Mouse (Mus musculus) spleen, postnatal 4 days (tissue): Measurements from ENCODE around the gene Prkce.
"Not testable (repeated sequence)": the region's sequence is repeated elsewhere in the genome, so short reads cannot be mapped to it uniquely, and the experiment has no call there.

ENCODE experiments used
- DNase-seq, 2 experiments: peaks; one replicate each; pipeline ENCODE4 v3.0.0; 2022; ENCODE audit warnings: low spot score in 2 of 2

Gene Prkce

GRCm38 (mm10) chr17:86476674-86477073, 309.1 kb downstream of the Prkce start:
- no peak for DNase-seq

GRCm38 (mm10) chr17:86477401-86477800, 309.8 kb downstream of the Prkce start:
- DNase-seq: not testable (repeated sequence)

DNA sequence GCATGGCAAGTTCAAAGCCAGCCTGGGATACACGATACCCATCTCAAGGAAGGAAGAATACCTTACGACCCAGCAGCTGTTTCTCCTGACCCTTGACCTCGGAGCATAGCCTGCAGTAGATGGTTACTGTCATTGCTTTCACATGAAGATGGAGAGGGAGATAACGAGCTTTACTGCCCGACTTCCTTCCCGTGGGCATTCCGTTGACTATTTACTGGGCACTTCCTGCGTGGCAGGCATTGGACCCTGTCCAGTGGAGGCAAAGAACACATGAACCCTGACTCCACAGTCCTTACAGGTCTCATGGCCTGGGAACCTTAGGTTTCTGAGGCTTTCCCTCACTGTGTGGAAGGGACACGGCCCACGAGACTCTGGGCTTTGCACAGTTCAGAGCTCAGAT, 311.8 kb downstream of the Prkce start:
- no peak for DNase-seq

DNA sequence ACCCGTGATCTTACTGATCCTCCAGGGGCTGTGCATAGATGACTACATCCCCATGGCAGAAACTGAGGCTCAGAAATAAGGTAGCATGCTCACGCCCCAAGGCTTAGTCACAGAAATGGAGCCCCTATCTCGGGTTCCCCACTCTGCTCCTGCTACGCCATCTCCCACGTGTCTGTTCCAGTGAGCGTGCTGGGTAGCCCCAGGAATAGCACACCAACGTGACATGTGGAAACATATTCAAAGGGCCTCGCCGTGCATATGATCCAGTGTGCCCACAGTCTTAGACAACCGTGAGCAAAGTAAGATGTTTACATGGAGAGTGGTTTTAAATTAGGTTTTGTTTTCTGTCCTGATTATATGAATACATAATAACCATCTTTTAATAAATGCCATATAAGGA, 315.1 kb downstream of the Prkce start:
- DNase-seq: no peak

DNA sequence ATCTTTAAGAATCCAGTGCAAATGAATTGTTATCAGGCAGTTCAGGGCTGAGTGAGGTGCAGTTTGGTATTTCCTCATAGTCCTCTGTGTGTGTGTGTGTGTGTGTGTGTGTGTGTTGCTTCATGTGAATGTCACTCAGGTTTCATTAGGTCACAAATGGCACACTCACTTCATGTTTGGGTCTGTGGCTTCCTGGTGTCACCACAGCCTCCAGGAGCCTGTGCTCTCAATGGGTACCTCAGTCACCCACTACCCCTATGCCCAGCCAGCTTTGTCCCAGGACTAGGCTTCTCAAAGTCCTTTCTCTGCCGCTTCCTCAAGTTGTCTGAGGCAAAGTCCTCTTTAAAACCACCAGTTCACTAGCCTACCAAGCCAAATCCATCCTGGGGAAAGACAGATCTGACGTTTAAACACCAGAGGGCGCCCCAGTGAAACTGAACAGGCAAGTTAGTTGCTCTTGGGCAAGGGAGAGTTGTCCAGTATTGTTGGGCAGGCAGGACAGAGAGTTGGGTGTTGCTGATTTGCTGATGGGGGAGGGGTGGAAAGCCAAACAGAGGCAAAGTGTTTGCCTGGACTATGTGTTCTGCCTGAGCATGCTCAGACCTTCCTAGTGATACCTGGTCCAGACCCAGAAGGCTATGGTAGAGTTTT, 316.6 kb downstream of the Prkce start:
- peak; percentile 59 to 83 for DNase-seq

DNA sequence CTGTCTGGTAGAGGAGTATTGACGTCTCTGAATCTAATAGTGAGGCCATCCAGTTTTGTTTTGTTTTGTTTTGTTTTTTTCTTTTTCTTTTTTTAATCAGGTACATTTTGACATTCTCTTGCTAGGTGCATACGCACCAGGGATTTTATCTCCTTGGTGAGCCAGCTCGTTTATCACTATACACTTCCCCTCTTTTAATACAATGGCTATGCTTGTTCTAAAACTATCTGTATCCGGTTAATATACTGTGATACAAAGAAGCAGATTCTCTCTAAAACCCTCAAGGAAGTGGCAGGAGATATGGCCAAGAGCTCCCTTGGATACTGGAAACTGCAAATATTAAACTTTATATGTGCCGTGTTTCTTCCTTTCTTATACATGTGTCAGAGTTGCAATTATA, 319.1 kb downstream of the Prkce start:
- no peak for DNase-seq

GRCm38 (mm10) chr17:86487450-86487849, 319.9 kb downstream of the Prkce start:
- DNase-seq: no peak

DNA sequence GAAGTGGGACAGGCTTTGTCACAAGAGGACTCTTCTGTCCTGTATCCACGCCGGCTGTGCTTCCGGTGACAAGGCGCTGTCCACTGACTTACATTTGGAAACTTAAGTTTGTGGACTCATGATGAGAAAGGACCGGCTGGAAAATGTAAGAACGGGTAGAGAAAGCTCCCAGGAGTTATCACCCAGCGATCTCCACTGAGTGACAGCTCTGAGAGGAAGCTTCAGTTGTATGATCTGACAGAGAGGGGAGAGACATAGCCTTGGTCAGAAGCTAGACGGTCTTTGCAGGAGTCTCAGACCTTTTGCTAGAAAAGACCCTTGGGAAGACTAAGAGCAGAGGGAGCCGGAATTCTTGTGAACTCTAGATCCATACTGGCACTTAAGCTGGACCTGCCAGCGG, 322.2 kb downstream of the Prkce start:
- no peak for DNase-seq

- no peak for DNase-seq
Measured at GRCm38 (mm10) chr17:86492376-86492775, 324.8 kb downstream of the Prkce start.

DNA sequence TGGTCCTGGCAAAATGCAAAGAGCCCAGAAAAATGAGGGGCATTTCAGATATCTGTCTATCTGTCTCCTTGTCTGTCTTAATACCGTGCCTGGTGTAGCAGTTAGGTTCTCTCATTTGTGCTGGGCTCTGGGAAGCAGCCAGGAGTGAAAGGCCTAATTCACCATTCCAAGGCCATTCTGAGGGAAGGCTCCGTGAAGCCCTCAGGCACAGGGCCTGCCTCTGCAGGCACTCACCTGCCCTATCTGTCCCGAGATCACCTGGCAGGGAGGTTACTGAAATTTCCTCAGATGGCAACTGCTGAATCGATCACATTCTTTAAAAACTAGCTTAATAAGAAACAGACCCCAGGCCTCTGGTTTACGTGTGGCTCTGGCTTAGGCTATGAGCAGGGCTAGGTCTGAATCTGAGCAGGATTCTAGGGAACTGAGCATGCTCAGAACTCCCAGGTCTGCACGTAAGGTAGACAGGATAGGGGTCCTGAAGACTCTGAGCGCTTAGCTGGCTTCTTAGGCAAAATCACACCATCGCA, 326.4 kb downstream of the Prkce start:
- no peak for DNase-seq

GRCm38 (mm10) chr17:86494494-86494893, 326.9 kb downstream of the Prkce start:
- DNase-seq: no peak

DNA sequence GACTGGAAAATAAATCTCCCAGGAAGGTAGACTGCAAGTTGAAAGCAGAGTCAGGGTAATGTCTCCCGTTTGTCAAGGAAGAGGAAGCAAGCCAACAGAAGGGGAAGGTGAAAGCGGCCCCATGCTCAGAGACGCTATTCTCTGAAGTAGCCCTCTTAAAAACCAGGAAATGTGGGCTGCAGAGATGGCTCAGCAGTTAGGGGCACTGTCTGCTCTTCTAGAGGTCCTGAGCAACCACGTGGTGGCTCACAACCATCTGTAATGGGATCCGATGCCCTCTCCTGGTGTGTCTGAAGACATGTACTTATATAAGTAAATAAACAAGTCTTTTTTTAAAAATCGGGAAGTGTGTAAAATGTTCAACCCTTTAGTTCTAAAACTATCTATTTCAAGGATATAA, 327.3 kb downstream of the Prkce start:
- no peak for DNase-seq

DNA sequence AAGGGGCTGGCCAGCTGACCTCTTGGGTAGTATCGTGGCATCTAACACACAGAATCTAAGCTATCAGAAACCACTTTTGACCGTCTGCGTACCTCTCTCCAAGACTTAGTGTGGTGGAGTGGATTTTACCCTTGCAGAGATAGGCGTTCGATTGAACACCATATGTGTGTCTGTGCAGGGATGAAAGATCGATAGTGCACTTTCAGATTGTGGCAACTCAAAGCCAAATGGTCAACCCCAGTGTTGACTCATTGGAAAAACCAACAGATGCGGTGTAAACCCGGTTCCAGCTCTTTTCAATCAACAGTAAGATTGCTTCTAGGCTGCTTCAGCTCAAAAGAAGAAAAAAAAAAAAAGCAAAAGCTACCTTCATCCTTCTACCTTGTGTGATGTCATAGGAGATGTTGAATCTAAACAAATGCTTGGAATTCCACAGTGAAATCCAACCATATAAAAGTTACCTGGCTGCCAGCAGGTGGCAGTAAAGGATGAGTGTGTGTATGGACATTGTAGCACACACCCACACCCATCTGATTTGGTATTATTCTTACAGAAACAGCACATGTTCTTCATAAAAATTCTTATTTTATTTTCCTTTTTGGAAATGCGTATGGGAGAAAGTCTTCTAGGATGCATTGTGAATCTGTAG, 328.7 kb downstream of the Prkce start:
- DNase-seq: no peak

GRCm38 (mm10) chr17:86497302-86497701, 329.7 kb downstream of the Prkce start:
- no peak for DNase-seq

GRCm38 (mm10) chr17:86499359-86500045, 331.9 kb downstream of the Prkce start:
- no peak for DNase-seq

GRCm38 (mm10) chr17:86501393-86501792, 333.8 kb downstream of the Prkce start:
- no peak for DNase-seq

GRCm38 (mm10) chr17:86503208-86503897, 335.8 kb downstream of the Prkce start:
- no peak for DNase-seq

- no peak for DNase-seq
Measured at GRCm38 (mm10) chr17:86505183-86505631, 337.6 kb downstream of the Prkce start, which contains the start of gene Gm10309. TSS of gene Gm10309 (minus strand) at chr17:86505232.

- no peak for DNase-seq
Measured at GRCm38 (mm10) chr17:86506881-86507280, 339.3 kb downstream of the Prkce start.

- no peak for DNase-seq
Measured at GRCm38 (mm10) chr17:86507342-86508211, 340.0 kb downstream of the Prkce start.

GRCm38 (mm10) chr17:86508212-86508490, 340.6 kb downstream of the Prkce start:
- no peak for DNase-seq
